25 mouse cellular contexts compared by ENCODE assay signal in genomic region chr2:158503671-158504070, GRCm38 (mm10). TPM values are rescaled to one million over a fixed set of nuclear protein-coding genes. Genes with fewer than 3 reads are reported as not detected.
DNase-seq lines count a peak whose midpoint lies in the region; ATAC-seq and TF ChIP-seq lines count a peak whose summit lies in the region.
"Had no signal": no experiment of that assay in that cellular context is flagged by ENCODE, and none has a peak within 500 bp of the region (broad histone marks: within the 10 kb centered on the region; RNA-seq: fewer than 3 reads in every experiment).

No protein-coding gene starts in this region.

- no peak overlapping the region for H3K27ac ChIP-seq in heart, embryonic 12.5 days (ENCODE audit: poor library complexity, severe bottlenecking)
- H3K27ac ChIP-seq in midbrain, embryonic 11.5 days (ENCODE audit: low read depth, low read length) = no peak overlapping the region
- no peak overlapping the region for H3K27ac ChIP-seq in midbrain, postnatal 0 days (ENCODE audit: low read depth, low read length)
- H3K27ac ChIP-seq in embryonic facial prominence, embryonic 14.5 days (replicated peaks; ENCODE audit: low read depth, low read length) = no peak overlapping the region
- H3K27ac ChIP-seq: forebrain, embryonic 12.5 days; heart, embryonic 13.5 days; kidney, embryonic 15.5 days; limb, embryonic 13.5 days; liver, embryonic 14.5 days; midbrain, embryonic 12.5 days; neural tube, embryonic 12.5 days had no signal

- ATAC-seq in heart, embryonic 12.5 days (ENCODE audit: insufficient number of reproducible peaks, low FRiP score) = no peak
- no peak for ATAC-seq in midbrain, embryonic 11.5 days (ENCODE audit: low FRiP score)
- no peak for ATAC-seq in midbrain, postnatal 0 days (ENCODE audit: low FRiP score)
- peak; percentile 30; the same call in 1 of the 2 replicates for ATAC-seq in embryonic facial prominence, embryonic 14.5 days (ENCODE audit: low read depth)
- ATAC-seq: hindbrain, embryonic 16.5 days; intestine, embryonic 16.5 days; lung, postnatal 0 days had no signal

- H3K4me3 ChIP-seq in heart, embryonic 12.5 days = no peak overlapping the region
- H3K4me3 ChIP-seq in midbrain, embryonic 11.5 days (ENCODE audit: low read depth, low read length) = no peak overlapping the region
- no peak overlapping the region for H3K4me3 ChIP-seq in midbrain, postnatal 0 days (ENCODE audit: low read depth, low read length)
- H3K4me3 ChIP-seq in embryonic facial prominence, embryonic 14.5 days (ENCODE audit: low read depth, low read length) = no peak overlapping the region
- H3K4me3 ChIP-seq: forebrain, embryonic 12.5 days; heart, embryonic 13.5 days; kidney, embryonic 15.5 days; limb, embryonic 13.5 days; midbrain, embryonic 12.5 days; neural tube, embryonic 12.5 days had no signal

- TF ChIP-seq CTCF in midbrain, postnatal 0 days (IDR thresholded peaks at IDR 0.05) = no peak

- H3K27me3 ChIP-seq in heart, embryonic 12.5 days (replicated peaks) = no peaks in the 10 kb centered on the region
- no peaks in the 10 kb centered on the region for H3K27me3 ChIP-seq in midbrain, embryonic 11.5 days (ENCODE audit: control insufficient read depth, insufficient read depth, low read length)
- no peaks in the 10 kb centered on the region for H3K27me3 ChIP-seq in midbrain, postnatal 0 days (ENCODE audit: insufficient read depth, low read length)
- no peaks in the 10 kb centered on the region for H3K27me3 ChIP-seq in embryonic facial prominence, embryonic 14.5 days (replicated peaks; ENCODE audit: control insufficient read depth, insufficient read depth, low read length)
- H3K27me3 ChIP-seq: forebrain, embryonic 12.5 days; heart, embryonic 13.5 days; kidney, embryonic 15.5 days; limb, embryonic 13.5 days; midbrain, embryonic 12.5 days; neural tube, embryonic 12.5 days had no signal

- no peaks in the 10 kb centered on the region for H3K4me1 ChIP-seq in heart, embryonic 12.5 days (replicated peaks)
- no peaks in the 10 kb centered on the region for H3K4me1 ChIP-seq in midbrain, embryonic 11.5 days (ENCODE audit: control insufficient read depth, insufficient read depth, low read length)
- H3K4me1 ChIP-seq in midbrain, postnatal 0 days (ENCODE audit: insufficient read depth, low read length) = no peaks in the 10 kb centered on the region
- H3K4me1 ChIP-seq in embryonic facial prominence, embryonic 14.5 days (ENCODE audit: control insufficient read depth, insufficient read depth, low read length) = no peaks in the 10 kb centered on the region
- H3K4me1 ChIP-seq: forebrain, embryonic 12.5 days; heart, embryonic 13.5 days; kidney, embryonic 15.5 days; midbrain, embryonic 12.5 days; neural tube, embryonic 12.5 days had no signal

- no peak overlapping the region for H3K9ac ChIP-seq in heart, embryonic 12.5 days
- H3K9ac ChIP-seq in midbrain, embryonic 11.5 days (ENCODE audit: low read length) = no peak overlapping the region
- no peak overlapping the region for H3K9ac ChIP-seq in midbrain, postnatal 0 days (replicated peaks; ENCODE audit: low read length, poor library complexity, severe bottlenecking)
- no peak overlapping the region for H3K9ac ChIP-seq in embryonic facial prominence, embryonic 14.5 days (ENCODE audit: low read depth, low read length)
- H3K9ac ChIP-seq: forebrain, embryonic 12.5 days; heart, embryonic 13.5 days; kidney, embryonic 15.5 days; limb, embryonic 13.5 days; liver, embryonic 14.5 days; midbrain, embryonic 12.5 days; neural tube, embryonic 12.5 days had no signal

- H3K4me2 ChIP-seq in heart, embryonic 12.5 days = no peak overlapping the region
- no peak overlapping the region for H3K4me2 ChIP-seq in midbrain, embryonic 11.5 days
- H3K4me2 ChIP-seq in midbrain, postnatal 0 days (ENCODE audit: low read depth, low read length, poor library complexity, severe bottlenecking) = no peak overlapping the region
- no peak overlapping the region for H3K4me2 ChIP-seq in embryonic facial prominence, embryonic 14.5 days (ENCODE audit: low read depth, low read length)
- H3K4me2 ChIP-seq: forebrain, embryonic 12.5 days; heart, embryonic 13.5 days; kidney, embryonic 15.5 days; limb, embryonic 13.5 days; midbrain, embryonic 12.5 days; neural tube, embryonic 12.5 days had no signal

- H3K36me3 ChIP-seq in heart, embryonic 12.5 days = peaks cover 10% of the 10 kb centered on the region
- no peaks in the 10 kb centered on the region for H3K36me3 ChIP-seq in midbrain, embryonic 11.5 days (ENCODE audit: control insufficient read depth, insufficient read depth, low read length)
- H3K36me3 ChIP-seq in midbrain, postnatal 0 days (ENCODE audit: insufficient read depth, low read length) = no peaks in the 10 kb centered on the region; the same call in 1 of the 2 replicates
- peaks cover 16% of the 10 kb centered on the region; the same call in 1 of the 2 replicates for H3K36me3 ChIP-seq in embryonic facial prominence, embryonic 14.5 days (ENCODE audit: control insufficient read depth, insufficient read depth, low read length)

- 74% methylated on average over 4 of the region's 4 CpGs for WGBS in heart, embryonic 12.5 days
- 81% methylated on average over 4 of the region's 4 CpGs for WGBS in midbrain, embryonic 11.5 days
- whole genome bisulfite sequencing in midbrain, postnatal 0 days = 72% methylated on average over 4 of the region's 4 CpGs
- 55% methylated on average over 4 of the region's 4 CpGs for WGBS in embryonic facial prominence, embryonic 14.5 days

- H3K9me3 ChIP-seq in heart, embryonic 12.5 days (replicated peaks) = no peaks in the 10 kb centered on the region
- no peaks in the 10 kb centered on the region for H3K9me3 ChIP-seq in midbrain, embryonic 11.5 days (ENCODE audit: control insufficient read depth, low read length)
- H3K9me3 ChIP-seq in midbrain, postnatal 0 days (ENCODE audit: low read length) = no peaks in the 10 kb centered on the region
- H3K9me3 ChIP-seq in embryonic facial prominence, embryonic 14.5 days (ENCODE audit: control insufficient read depth, low read length) = no peaks in the 10 kb centered on the region
- H3K9me3 ChIP-seq: forebrain, embryonic 12.5 days; heart, embryonic 13.5 days; kidney, embryonic 15.5 days; limb, embryonic 13.5 days; midbrain, embryonic 12.5 days; neural tube, embryonic 12.5 days had no signal

- peak; percentile 92 for DNase-seq in heart, adult 11 months
- DNase-seq in midbrain, embryonic 11.5 days (ENCODE audit: low spot score, missing footprints) = peak; percentile 75
- no peak for DNase-seq in midbrain, postnatal 0 days (ENCODE audit: low spot score)
- DNase-seq in embryonic facial prominence, embryonic 14.5 days (ENCODE audit: low spot score) = peak; percentile 51
- peak; percentile 11 for DNase-seq in forelimb bud, embryonic 11.5 days (ENCODE audit: low read depth, low spot score)
- no peak for DNase-seq in right cerebral cortex, postnatal 10 days (ENCODE audit: low spot score in 2 of 2)
- DNase-seq: adrenal gland, adult 2 months; cerebellum, adult 11-12 months; cerebellum, postnatal 14 days; right cerebral cortex, postnatal 25 days had no signal

RNA-seq across cellular contexts. Expression of gene Adig, which starts 1.3 kb away (rescaled TPM):
- not detected in 2 replicates for polyA plus RNA-seq in heart, embryonic 12.5 days (2016; fragmentation: Nextera tagmentation; extraction: Ambion mirVana)
- not detected in 2 replicates for polyA plus RNA-seq in midbrain, embryonic 11.5 days (2014; fragmentation: Nextera tagmentation; extraction: Ambion mirVana)
- total RNA-seq in midbrain, postnatal 0 days (2014; rRNA removed) = not detected in 2 replicates
- polyA plus RNA-seq in midbrain, postnatal 0 days (2015; fragmentation: Nextera tagmentation; extraction: Ambion mirVana) = not detected in 2 replicates
- polyA plus RNA-seq in embryonic facial prominence, embryonic 14.5 days (2014; fragmentation: Nextera tagmentation; extraction: Ambion mirVana) = 0.55 and 1.3 TPM in 2 replicates
- total RNA-seq: hematopoietic stem cell, adult 5-6 weeks; layer of hippocampus, postnatal 10 days; left cerebral cortex, adult 8-10 months had no signal
- polyA plus RNA-seq: forebrain, embryonic 12.5 days; heart, embryonic 13.5 days; hindbrain, embryonic 16.5 days; intestine, embryonic 16.5 days; kidney, embryonic 15.5 days; liver, embryonic 14.5 days; midbrain, embryonic 12.5 days; neural tube, embryonic 12.5 days had no signal

RNA-seq across cellular contexts. Expression of gene Arhgap40, which starts 8.9 kb away (rescaled TPM):
- 0.19 TPM in 1 of 2 replicates, not detected in the other for polyA plus RNA-seq in heart, embryonic 12.5 days (2016; fragmentation: Nextera tagmentation; extraction: Ambion mirVana)
- 0.30 and 0.40 TPM in 2 replicates for polyA plus RNA-seq in midbrain, embryonic 11.5 days (2014; fragmentation: Nextera tagmentation; extraction: Ambion mirVana)
- total RNA-seq in midbrain, postnatal 0 days (2014; rRNA removed) = 0.55 and 0.90 TPM in 2 replicates
- polyA plus RNA-seq in midbrain, postnatal 0 days (2015; fragmentation: Nextera tagmentation; extraction: Ambion mirVana) = 0.65 and 1.4 TPM in 2 replicates
- 1.6 and 2.6 TPM in 2 replicates for polyA plus RNA-seq in embryonic facial prominence, embryonic 14.5 days (2014; fragmentation: Nextera tagmentation; extraction: Ambion mirVana)
- total RNA-seq: adrenal gland, adult 2 months; hematopoietic stem cell, adult 5-6 weeks had no signal
- polyA plus RNA-seq: adrenal gland, adult 2 months; heart, embryonic 13.5 days; large intestine, adult 2 months had no signal

Comparison
In these comparisons a context has a peak if more than half of its experiments do, and no peak if none do; other contexts are left out.
1. DNase-seq: peak in heart, adult 11 months (single experiment), midbrain, embryonic 11.5 days (single experiment), embryonic facial prominence, embryonic 14.5 days (single experiment) and forelimb bud, embryonic 11.5 days (single experiment); none in midbrain, postnatal 0 days (single experiment) and right cerebral cortex, postnatal 10 days (0 of 2).